Mouse (Mus musculus) left cerebral cortex, postnatal 36 days (tissue): ENCODE results near the gene Mgat4a. TPM values are rescaled to one million over a fixed set of nuclear protein-coding genes. Genes with fewer than 3 reads are reported as not detected.
"Not testable (repeated sequence)": the region's sequence is repeated elsewhere in the genome, so short reads cannot be mapped to it uniquely, and the experiment has no call there.

Source experiments
- DNase-seq, 2 experiments: peaks; one replicate each; pipeline ENCODE4 v3.0.0; 2021 to 2022; ENCODE audit warnings: low spot score in 2 of 2, mixed read lengths in 1 of 2
- intact Hi-C: fragments of 180-260 bp; cut with DNase I; formaldehyde crosslinking; loops from one replicate; pipeline ENCODE4 v1.15.1; 2025
- total RNA-seq, 2 experiments: library from RNA; stranded (reverse); gene quantifications; 2 replicates each; pipeline ENCODE4 v1.2.3; 2021

The Mgat4a gene
- total RNA-seq, 2 experiments from 2014 or later: 28.6 to 32.2 TPM

GRCm38 (mm10) chr1:37500723-37501122 is 40.1 kb downstream of the Mgat4a start:
- intact Hi-C loops: no loop called here
- DNase-seq: no peak

- DNase-seq, intact Hi-C loops: not testable (repeated sequence)
These were observed 41.4 kb downstream of the Mgat4a start for GRCm38 (mm10) chr1:37499395-37499794.

- intact Hi-C loops: no loop called here
- DNase-seq: no peak
These were observed 41.9 kb downstream of the Mgat4a start for GRCm38 (mm10) chr1:37498911-37499310.

- intact Hi-C loops: no loop called here
- no peak for DNase-seq
These were observed 44.1 kb downstream of the Mgat4a start for GRCm38 (mm10) chr1:37496591-37497280.

GRCm38 (mm10) chr1:37495698-37496321 is 45.0 kb downstream of the Mgat4a start:
- intact Hi-C loops: no loop called here
- DNase-seq: no peak

- intact Hi-C loops: no loop called here
- no peak for DNase-seq
These were observed 45.7 kb downstream of the Mgat4a start for GRCm38 (mm10) chr1:37495104-37495503.

- intact Hi-C loops: no loop called here
- no peak for DNase-seq
These were observed 49.1 kb downstream of the Mgat4a start for GRCm38 (mm10) chr1:37491672-37492071.

GRCm38 (mm10) chr1:37490691-37491212 is 50.1 kb downstream of the Mgat4a start:
- intact Hi-C loops: no loop called here
- no peak for DNase-seq

GRCm38 (mm10) chr1:37488531-37488930 is 52.3 kb downstream of the Mgat4a start:
- no peak for DNase-seq
- intact Hi-C loops: no loop called here

- DNase-seq: no peak
- intact Hi-C loops: no loop called here
These were observed 53.8 kb downstream of the Mgat4a start for GRCm38 (mm10) chr1:37486994-37487393.

- intact Hi-C loops: no loop called here
- no peak for DNase-seq
These were observed 54.4 kb downstream of the Mgat4a start for GRCm38 (mm10) chr1:37486439-37486838.

GRCm38 (mm10) chr1:37484612-37485011 is 56.2 kb downstream of the Mgat4a start:
- intact Hi-C loops: no loop called here
- no peak for DNase-seq

GRCm38 (mm10) chr1:37481331-37481730 is 59.5 kb downstream of the Mgat4a start:
- intact Hi-C loops: no loop called here

GRCm38 (mm10) chr1:37480731-37481130 is 60.1 kb downstream of the Mgat4a start:
- no peak for DNase-seq
- intact Hi-C loops: no loop called here

More at GRCm38 (mm10) chr1:37481331-37481730, 59.5 kb downstream of the Mgat4a start:
- DNase-seq: no peak

- DNase-seq: no peak
- intact Hi-C loops: no loop called here
These were observed 61.1 kb downstream of the Mgat4a start for GRCm38 (mm10) chr1:37479759-37480158.

GRCm38 (mm10) chr1:37479074-37479473 is 61.7 kb downstream of the Mgat4a start:
- intact Hi-C loops: no loop called here
- DNase-seq: no peak

GRCm38 (mm10) chr1:37478416-37478815 is 62.4 kb downstream of the Mgat4a start:
- DNase-seq: no peak
- intact Hi-C loops: no loop called here

GRCm38 (mm10) chr1:37477928-37478327 is 62.9 kb downstream of the Mgat4a start:
- no peak for DNase-seq
- intact Hi-C loops: no loop called here

- intact Hi-C loops: no loop called here
- DNase-seq: no peak
These were observed 63.6 kb downstream of the Mgat4a start for GRCm38 (mm10) chr1:37477250-37477649.

- DNase-seq: no peak
- intact Hi-C loops: no loop called here
These were observed 65.5 kb downstream of the Mgat4a start for GRCm38 (mm10) chr1:37475312-37475711.

GRCm38 (mm10) chr1:37474634-37475190 is 66.1 kb downstream of the Mgat4a start:
- DNase-seq: no peak
- intact Hi-C loops: loop anchor here (5.0 kb wide), 1 partner anchor 158 kb away; no protein-coding TSS in a partner anchor
